Mouse (Mus musculus) intestine, embryonic 16.5 days (tissue): ENCODE measurements around the gene Rps4x. TPM values are rescaled to one million over a fixed set of nuclear protein-coding genes. Genes with fewer than 3 reads are reported as not detected.
A peak's percentile ranks its signal among the peaks of the same experiment; 100 is the strongest.

ENCODE experiments used
- ATAC-seq: fragments of 200-750 bp; cut with Nextera tagmentation; 2 replicates; pipeline ENCODE4 v1.8.0; 2017; ENCODE audit warnings: moderate TSS enrichment, moderate library complexity
- H3K27ac ChIP-seq: fragments of 300-500 bp; sonication (generic); 2 replicates; pipeline ENCODE4 v1.5.1; 2014; ENCODE audit warnings: mild to moderate bottlenecking, low read length
- H3K27me3 ChIP-seq: fragments of 300-500 bp; sonication (generic); replicated peaks from 2 replicates; pipeline ENCODE4 v1.6.1; 2014; ENCODE audit warnings: low read length, control low read depth, mixed read lengths; ENCODE audit not compliant: control insufficient read depth, insufficient read depth
- H3K36me3 ChIP-seq: fragments of 300-500 bp; sonication (generic); 2 replicates; pipeline ENCODE4 v1.6.1; 2014; ENCODE audit warnings: low read length, control low read depth; ENCODE audit not compliant: control insufficient read depth, insufficient read depth
- H3K4me1 ChIP-seq: fragments of 300-500 bp; sonication (generic); 2 replicates; pipeline ENCODE4 v1.6.1; 2014; ENCODE audit warnings: low read length, control low read depth, mixed read lengths; ENCODE audit not compliant: control insufficient read depth, insufficient read depth
- H3K4me2 ChIP-seq: fragments of 300-500 bp; sonication (generic); 2 replicates; pipeline ENCODE4 v1.6.1; 2014; ENCODE audit warnings: low read depth, low read length, control low read depth
- H3K4me3 ChIP-seq: fragments of 300-500 bp; sonication (generic); 2 replicates; pipeline ENCODE4 v1.5.1; 2014; ENCODE audit warnings: mild to moderate bottlenecking, low read length
- H3K9ac ChIP-seq: fragments of 300-500 bp; sonication (generic); 2 replicates; pipeline ENCODE4 v1.6.1; 2014; ENCODE audit warnings: low read depth, low read length
- H3K9me3 ChIP-seq: fragments of 300-500 bp; sonication (generic); 2 replicates; pipeline ENCODE4 v1.6.1; 2016; ENCODE audit warnings: low read length, control low read depth; ENCODE audit not compliant: control insufficient read depth
- WGBS: fragments of 180-500 bp; shearing (Covaris S2); extraction: QIAGEN DNeasy Blood & Tissue Kit; methylation state at CpG from one replicate; pipeline ENCODE4 v1.1.7; 2014; 5-methylcytosine and 5-hydroxymethylcytosine counted together
- polyA plus RNA-seq: library from polyadenylated mRNA; unstranded; fragments of >200 nt; fragmentation: Nextera tagmentation; extraction: Ambion mirVana; gene quantifications from 2 replicates; pipeline ENCODE4 v1.2.1, GENCODE M21; 2015

Rps4x gene
- polyA plus RNA-seq, 1 experiment from 2014 or later: 696 TPM

- Histone ChIP-seq H3K4me3 (no peak overlapping the region), H3K9me3 (no peaks in the 10 kb centered on the region), H3K9ac (no peak overlapping the region), H3K36me3 (no peaks in the 10 kb centered on the region), H3K27me3 (no peaks in the 10 kb centered on the region), H3K4me2 (no peak overlapping the region), H3K27ac (no peak overlapping the region), H3K4me1 (no peaks in the 10 kb centered on the region)
- ATAC-seq: no peak
- WGBS: 63% methylated on average over 3 of the region's 3 CpGs
Observed at GRCm38 (mm10) chrX:102170135-102170534, 19.1 kb downstream of the Rps4x start.

- no peak overlapping the region for H3K27ac ChIP-seq
- H3K9ac ChIP-seq: no peak overlapping the region
- no peaks in the 10 kb centered on the region for H3K27me3 ChIP-seq
- no peaks in the 10 kb centered on the region for H3K36me3 ChIP-seq
- ATAC-seq: no peak
- H3K4me1 ChIP-seq: no peaks in the 10 kb centered on the region
- no peak overlapping the region for H3K4me2 ChIP-seq
- H3K9me3 ChIP-seq: no peaks in the 10 kb centered on the region
- 56% methylated on average over 1 of the region's 1 CpGs for WGBS
- H3K4me3 ChIP-seq: no peak overlapping the region
Observed at GRCm38 (mm10) chrX:102169724-102170123, 19.5 kb downstream of the Rps4x start.

GRCm38 (mm10) chrX:102166986-102167385 lies 22.2 kb downstream of the Rps4x start:
- no peaks in the 10 kb centered on the region for H3K4me1 ChIP-seq
- H3K9ac ChIP-seq: no peak overlapping the region
- no peaks in the 10 kb centered on the region for H3K36me3 ChIP-seq
- H3K9me3 ChIP-seq: no peaks in the 10 kb centered on the region
- H3K27me3 ChIP-seq: no peaks in the 10 kb centered on the region
- WGBS: 36% methylated on average over 6 of the region's 6 CpGs
- H3K4me3 ChIP-seq: no peak overlapping the region
- no peak overlapping the region for H3K4me2 ChIP-seq
- no peak for ATAC-seq
- H3K27ac ChIP-seq: no peak overlapping the region

GRCm38 (mm10) chrX:102166521-102166920 lies 22.7 kb downstream of the Rps4x start:
- Histone ChIP-seq H3K27ac (no peak overlapping the region), H3K4me1 (no peaks in the 10 kb centered on the region), H3K27me3 (no peaks in the 10 kb centered on the region), H3K36me3 (no peaks in the 10 kb centered on the region), H3K9ac (no peak overlapping the region), H3K4me3 (no peak overlapping the region), H3K9me3 (no peaks in the 10 kb centered on the region), H3K4me2 (no peak overlapping the region)
- ATAC-seq: no peak
- 36% methylated on average over 5 of the region's 5 CpGs for WGBS

GRCm38 (mm10) chrX:102163529-102163928 lies 25.7 kb downstream of the Rps4x start:
- H3K4me2 ChIP-seq: no peak overlapping the region
- no peak overlapping the region for H3K9ac ChIP-seq
- H3K4me3 ChIP-seq: no peak overlapping the region
- no peaks in the 10 kb centered on the region for H3K36me3 ChIP-seq
- H3K27ac ChIP-seq: no peak overlapping the region
- H3K4me1 ChIP-seq: no peaks in the 10 kb centered on the region
- ATAC-seq: no peak
- H3K9me3 ChIP-seq: no peaks in the 10 kb centered on the region
- WGBS: 78% methylated on average over 4 of the region's 4 CpGs
- H3K27me3 ChIP-seq: no peaks in the 10 kb centered on the region

GRCm38 (mm10) chrX:102163096-102163495 lies 26.1 kb downstream of the Rps4x start:
- no peak overlapping the region for H3K27ac ChIP-seq
- H3K36me3 ChIP-seq: no peaks in the 10 kb centered on the region
- H3K4me3 ChIP-seq: no peak overlapping the region
- ATAC-seq: no peak
- H3K9me3 ChIP-seq: no peaks in the 10 kb centered on the region
- no peaks in the 10 kb centered on the region for H3K4me1 ChIP-seq
- no peak overlapping the region for H3K4me2 ChIP-seq
- WGBS: 39% methylated on average over 2 of the region's 2 CpGs
- H3K9ac ChIP-seq: no peak overlapping the region
- H3K27me3 ChIP-seq: no peaks in the 10 kb centered on the region

GRCm38 (mm10) chrX:102160528-102160927 lies 28.7 kb downstream of the Rps4x start:
- H3K27ac ChIP-seq: no peak overlapping the region
- no peak overlapping the region for H3K9ac ChIP-seq
- H3K27me3 ChIP-seq: no peaks in the 10 kb centered on the region
- WGBS: 78% methylated on average over 2 of the region's 2 CpGs
- H3K9me3 ChIP-seq: no peaks in the 10 kb centered on the region
- no peaks in the 10 kb centered on the region for H3K4me1 ChIP-seq
- H3K4me2 ChIP-seq: no peak overlapping the region
- no peak for ATAC-seq
- H3K36me3 ChIP-seq: no peaks in the 10 kb centered on the region
- no peak overlapping the region for H3K4me3 ChIP-seq

GRCm38 (mm10) chrX:102159778-102160177 lies 29.4 kb downstream of the Rps4x start:
- H3K4me1 ChIP-seq: no peaks in the 10 kb centered on the region
- no peak overlapping the region for H3K4me2 ChIP-seq
- no peaks in the 10 kb centered on the region for H3K9me3 ChIP-seq
- H3K27me3 ChIP-seq: no peaks in the 10 kb centered on the region
- H3K4me3 ChIP-seq: no peak overlapping the region
- H3K36me3 ChIP-seq: no peaks in the 10 kb centered on the region
- no peak for ATAC-seq
- no peak overlapping the region for H3K9ac ChIP-seq
- no peak overlapping the region for H3K27ac ChIP-seq
- WGBS: 53% methylated on average over 2 of the region's 2 CpGs

- Histone ChIP-seq H3K4me1 (no peaks in the 10 kb centered on the region), H3K9me3 (no peaks in the 10 kb centered on the region), H3K36me3 (no peaks in the 10 kb centered on the region), H3K4me2 (peak overlapping the region; percentile 39), H3K9ac (peak overlapping the region; percentile 58), H3K4me3 (peak overlapping the region; percentile 44), H3K27me3 (no peaks in the 10 kb centered on the region), H3K27ac (peak overlapping the region; percentile 84)
- peak; percentile 49; the same call in 1 of the 2 replicates for ATAC-seq
- 42% methylated on average over 5 of the region's 5 CpGs for WGBS
Observed at GRCm38 (mm10) chrX:102157423-102157791, 31.8 kb downstream of the Rps4x start.

GRCm38 (mm10) chrX:102156618-102157422 lies 32.4 kb downstream of the Rps4x start, which contains the start of gene Ercc6l:
Ercc6l (minus strand) TSS chrX:102157091.
- Histone ChIP-seq H3K4me2 (peak within 1 kb of the TSS; percentile 47), H3K4me1 (no peaks in the 10 kb centered on the region), H3K9me3 (no peaks in the 10 kb centered on the region), H3K27me3 (no peaks in the 10 kb centered on the region), H3K27ac (peak within 1 kb of the TSS; percentile 84), H3K9ac (peak within 1 kb of the TSS; percentile 71), H3K4me3 (peak within 1 kb of the TSS; percentile 58), H3K36me3 (no peaks in the 10 kb centered on the region)
- peak; percentile 99 for ATAC-seq
- 15% methylated on average over 41 of the region's 42 CpGs for WGBS
